Mouse (Mus musculus): ENCODE results near the gene Abcf2. TPM values are rescaled to one million over a fixed set of nuclear protein-coding genes. Genes with fewer than 3 reads are reported as not detected.

Gene Abcf2
- 10 to 100 TPM; 54.7 to 59.8 TPM for total RNA-seq (2021)
- long read RNA-seq, experiment 1, transcript Abcf2-201 (14 exons, 2,569 nt) = major isoform, 62 of 99 reads
- long read RNA-seq, experiment 1, partial matches to known transcripts = 13 of 99 reads
- long read RNA-seq, experiment 1, other reads (novel, unspliced or antisense) = 24 of 99 reads
- long read RNA-seq, experiment 2, transcript Abcf2-201 (14 exons, 2,569 nt) = major isoform, 113 of 180 reads
- long read RNA-seq, experiment 2, partial matches to known transcripts = 26 of 180 reads
- long read RNA-seq, experiment 2, other reads (novel, unspliced or antisense) = 41 of 180 reads

DNA sequence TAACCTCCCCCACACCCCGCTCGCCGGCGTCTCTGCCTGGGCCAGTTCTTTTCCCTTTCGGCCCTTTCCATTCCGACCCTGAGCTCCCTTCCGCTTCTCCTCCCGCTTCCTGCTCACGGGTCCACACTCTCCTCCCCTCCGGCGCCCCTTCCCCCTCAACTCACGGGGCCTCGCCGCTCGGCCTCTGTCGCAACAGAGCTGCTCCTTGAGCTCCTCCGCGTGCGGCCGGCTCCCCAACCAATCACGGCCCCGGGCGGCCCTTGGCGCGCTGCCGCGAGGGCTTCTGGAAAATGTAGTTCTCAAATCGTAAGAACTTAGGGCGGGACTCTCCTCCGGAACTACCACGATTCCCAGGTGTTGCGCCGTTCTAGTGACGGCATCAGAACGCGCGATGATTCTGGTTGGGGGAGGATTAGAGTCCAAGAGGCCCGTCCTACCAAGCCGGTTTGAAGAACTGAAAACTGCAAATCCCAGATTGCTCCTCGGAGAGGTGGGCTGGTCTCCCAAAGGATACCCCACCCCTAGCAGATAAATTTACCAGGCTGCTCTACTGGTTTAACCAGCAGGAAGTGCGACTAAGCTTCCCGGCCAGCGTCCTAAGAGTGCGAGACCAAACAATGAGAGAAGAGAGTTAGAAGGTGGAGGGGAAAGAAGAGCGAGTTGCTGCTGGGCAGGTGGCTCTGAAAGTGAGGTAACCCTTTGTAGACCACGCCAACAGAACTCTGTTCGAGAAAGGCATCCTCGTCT, at the start of gene Abcf2:
TSS of gene Abcf2 (minus strand) at position 285 of the 747 bp plus-strand sequence.
- peak; percentile 97 to 100 for DNase-seq (ENCODE audit: low spot score in 2 of 2)

DNA sequence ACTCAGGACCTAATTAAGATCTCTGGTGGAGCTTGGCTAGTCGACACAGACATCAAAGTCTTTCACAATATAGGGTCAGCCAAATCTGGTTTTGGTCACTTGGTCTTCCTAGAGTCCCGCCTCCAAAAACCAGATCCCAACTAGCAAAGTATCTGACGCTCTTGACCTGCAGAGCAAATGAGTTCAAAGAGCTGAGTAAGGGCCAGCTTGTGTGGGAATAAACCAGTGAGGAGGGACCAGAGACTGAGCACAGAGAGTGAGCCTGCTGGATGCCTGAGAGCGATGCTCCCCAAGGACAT, 47.5 kb upstream of the Abcf2 start:
- DNase-seq (ENCODE audit: low spot score in 2 of 2) = no peak

- DNase-seq (ENCODE audit: low spot score in 2 of 2) = no peak
Observed at GRCm38 (mm10) chr5:24623986-24624821, 46.9 kb upstream of the Abcf2 start, which contains the start of gene Smarcd3. Gene Smarcd3, minus strand, starts transcription at chr5:24624411.

DNA sequence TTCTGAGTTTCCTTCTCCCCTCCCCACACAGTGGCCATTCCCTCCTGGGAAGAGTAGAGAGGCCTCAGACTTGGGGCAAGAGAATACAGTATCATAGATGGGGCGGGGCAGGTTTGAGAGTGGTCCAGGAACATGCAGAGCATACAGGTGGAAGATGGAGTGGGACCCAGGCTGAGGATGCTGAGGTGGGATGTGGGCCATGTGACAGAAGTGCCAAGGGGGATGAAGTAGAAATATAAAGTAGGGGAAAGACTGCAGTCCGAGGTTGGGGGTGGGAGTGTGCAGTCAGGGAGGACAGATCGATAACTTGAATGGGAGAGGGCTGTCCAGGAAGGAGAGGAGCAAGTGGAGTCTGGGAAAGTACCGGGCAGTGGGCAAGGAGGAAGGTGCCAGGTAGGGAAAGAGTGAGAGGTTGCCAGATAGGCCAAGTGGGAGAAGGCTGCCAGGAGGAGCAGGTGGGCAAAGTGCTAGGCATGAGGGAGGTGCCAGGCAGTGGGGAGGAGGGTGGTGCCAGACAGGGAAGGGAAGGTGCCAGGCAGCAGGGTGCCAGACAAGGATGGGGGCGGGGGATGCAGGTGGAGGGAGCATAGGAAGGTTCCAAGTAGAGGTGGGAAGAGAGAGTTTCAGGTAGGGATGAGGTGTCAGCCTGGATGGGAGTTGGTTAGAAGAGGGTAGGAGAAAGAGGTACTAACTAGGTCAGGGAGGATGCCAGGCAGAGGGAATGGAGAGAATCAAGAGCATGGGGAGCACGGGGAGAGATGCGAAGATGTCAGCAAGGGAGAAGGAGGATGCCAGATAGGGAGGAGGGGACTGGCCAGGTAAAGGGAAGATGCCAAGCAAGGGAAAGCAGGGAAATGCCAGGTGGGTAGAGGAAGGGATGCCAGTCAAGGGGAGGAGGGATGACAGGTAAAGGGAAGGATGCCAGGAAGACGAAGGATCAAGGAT, 46.0 kb upstream of the Abcf2 start:
- no peak for DNase-seq (ENCODE audit: low spot score in 2 of 2)

- DNase-seq (ENCODE audit: low spot score in 2 of 2) = no peak
Observed at GRCm38 (mm10) chr5:24622386-24623040, 45.2 kb upstream of the Abcf2 start.

DNA sequence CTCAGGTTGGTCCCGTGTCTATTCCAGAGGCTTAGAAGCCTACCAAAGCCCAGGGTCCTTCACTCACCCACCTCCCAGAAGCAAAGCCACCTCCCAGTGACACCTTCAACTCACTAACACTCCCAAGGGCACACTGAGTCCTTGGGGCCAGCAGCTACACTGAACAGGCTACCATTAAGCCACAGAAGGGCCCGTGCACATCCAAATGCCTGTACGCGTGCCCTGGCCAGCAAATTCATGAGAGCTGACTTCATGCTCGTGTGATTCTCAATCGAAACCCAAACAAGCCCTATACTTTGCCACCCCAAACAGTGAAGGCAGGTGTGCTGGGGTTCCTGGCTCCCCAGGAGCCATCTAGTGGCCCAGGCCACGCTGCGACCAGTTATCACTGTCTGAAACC, 43.4 kb upstream of the Abcf2 start:
- no peak for DNase-seq (ENCODE audit: low spot score in 2 of 2)

- DNase-seq (ENCODE audit: low spot score in 2 of 2) = no peak
Observed at GRCm38 (mm10) chr5:24620116-24620515, 42.8 kb upstream of the Abcf2 start.

GRCm38 (mm10) chr5:24618921-24619320, 41.7 kb upstream of the Abcf2 start:
- DNase-seq (ENCODE audit: low spot score in 2 of 2) = no peak

GRCm38 (mm10) chr5:24615097-24615496, 37.8 kb upstream of the Abcf2 start:
- no peak for DNase-seq (ENCODE audit: low spot score in 2 of 2)

DNA sequence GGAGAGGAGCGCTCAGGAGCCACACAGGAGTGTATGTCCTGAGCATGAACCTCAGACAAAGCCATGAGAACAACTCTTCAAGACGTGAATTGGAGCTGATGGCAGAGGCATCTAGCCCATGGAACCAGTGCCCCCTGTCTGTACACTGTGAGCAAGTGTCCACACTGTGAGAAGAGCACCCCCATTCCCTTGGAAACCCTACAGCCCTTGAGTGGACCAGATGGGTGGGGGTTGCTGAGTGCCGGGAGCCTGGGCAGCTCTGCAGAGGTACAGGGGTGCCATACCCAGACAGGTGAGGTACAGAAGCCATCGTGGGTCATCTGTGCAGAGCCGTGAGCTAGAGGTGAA, 35.0 kb upstream of the Abcf2 start:
- DNase-seq (ENCODE audit: low spot score in 2 of 2) = no peak

- no peak for DNase-seq (ENCODE audit: low spot score in 2 of 2)
Observed at GRCm38 (mm10) chr5:24611366-24612301, 34.4 kb upstream of the Abcf2 start.

DNA sequence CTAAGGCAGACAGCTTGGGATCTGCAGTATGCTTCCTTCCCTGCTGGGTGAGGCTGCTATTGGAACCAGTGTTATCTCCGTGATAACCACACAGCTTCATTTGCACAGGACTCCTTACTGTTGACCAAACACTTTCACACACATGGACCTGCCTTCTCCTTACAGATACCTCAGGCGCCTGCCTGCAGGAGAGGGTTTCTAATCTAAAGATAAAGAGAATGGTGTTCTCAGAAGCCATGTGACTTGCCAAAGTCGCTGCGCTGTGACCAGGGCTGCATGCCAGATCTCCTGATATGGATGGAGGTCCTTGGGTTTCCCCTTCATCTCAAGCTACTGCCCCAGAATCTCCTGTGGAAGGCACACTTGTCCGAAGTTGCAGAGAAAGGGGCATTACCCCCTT, 32.1 kb upstream of the Abcf2 start:
- DNase-seq (ENCODE audit: low spot score in 2 of 2) = no peak

GRCm38 (mm10) chr5:24605980-24606665, 28.9 kb upstream of the Abcf2 start:
- DNase-seq (ENCODE audit: low spot score in 2 of 2) = no peak

- no peak for DNase-seq (ENCODE audit: low spot score in 2 of 2)
Observed at GRCm38 (mm10) chr5:24605321-24605979, 28.2 kb upstream of the Abcf2 start.

- DNase-seq (ENCODE audit: low spot score in 2 of 2) = peak; percentile 75 to 87
Observed at GRCm38 (mm10) chr5:24604656-24605100, 27.4 kb upstream of the Abcf2 start.

GRCm38 (mm10) chr5:24604080-24604655, 26.9 kb upstream of the Abcf2 start:
- no peak for DNase-seq (ENCODE audit: low spot score in 2 of 2)

- DNase-seq (ENCODE audit: low spot score in 2 of 2) = no peak
Observed at GRCm38 (mm10) chr5:24603431-24604010, 26.3 kb upstream of the Abcf2 start.
